Mouse (Mus musculus) hindbrain, embryonic 14.5 days (tissue): ENCODE measurements around the gene Ahsa2. TPM values are rescaled to one million over a fixed set of nuclear protein-coding genes. Genes with fewer than 3 reads are reported as not detected.
"Not testable (repeated sequence)": the region's sequence is repeated elsewhere in the genome, so short reads cannot be mapped to it uniquely, and the experiment has no call there.

Source experiments
- ATAC-seq: fragments of 200-750 bp; cut with Nextera tagmentation; 2 replicates; pipeline ENCODE4 v1.8.0; 2017; ENCODE audit warnings: moderate number of reproducible peaks, mild to moderate bottlenecking, moderate TSS enrichment, moderate library complexity; ENCODE audit not compliant: low FRiP score
- DNase-seq: peaks from one replicate; pipeline ENCODE4 v3.0.0-alpha.2; 2015; ENCODE audit warnings: low spot score
- H3K27ac ChIP-seq: fragments of 300-500 bp; sonication (generic); 2 replicates; pipeline ENCODE4 v1.5.1; 2014; ENCODE audit warnings: mild to moderate bottlenecking, moderate library complexity
- H3K27me3 ChIP-seq: fragments of 300-500 bp; sonication (generic); 2 replicates; pipeline ENCODE4 v1.6.1; 2014; ENCODE audit warnings: mild to moderate bottlenecking, low read length, mixed read lengths; ENCODE audit not compliant: control insufficient read depth, insufficient read depth
- H3K36me3 ChIP-seq: fragments of 300-500 bp; sonication (generic); replicated peaks from 2 replicates; pipeline ENCODE4 v1.6.1; 2014; ENCODE audit not compliant: control insufficient read depth, insufficient read depth
- H3K4me1 ChIP-seq: fragments of 300-500 bp; sonication (generic); replicated peaks from 2 replicates; pipeline ENCODE4 v1.6.1; 2014; ENCODE audit warnings: antibody characterized with exemption, low read length, mixed read lengths; ENCODE audit not compliant: control insufficient read depth, insufficient read depth
- H3K4me2 ChIP-seq: fragments of 300-500 bp; sonication (generic); replicated peaks from 2 replicates; pipeline ENCODE4 v1.6.1; 2014; ENCODE audit warnings: mild to moderate bottlenecking, moderate library complexity
- H3K4me3 ChIP-seq: fragments of 300-500 bp; sonication (generic); replicated peaks from 2 replicates; pipeline ENCODE4 v1.5.1; 2014; ENCODE audit warnings: mild to moderate bottlenecking, low read length
- H3K9ac ChIP-seq: fragments of 300-500 bp; sonication (generic); 2 replicates; pipeline ENCODE4 v1.6.1; 2014
- H3K9me3 ChIP-seq: fragments of 300-500 bp; sonication (generic); 2 replicates; pipeline ENCODE4 v1.6.1; 2016; ENCODE audit warnings: low read length; ENCODE audit not compliant: control insufficient read depth
- WGBS: fragments of 180-500 bp; shearing (Covaris S2); extraction: QIAGEN DNeasy Blood & Tissue Kit; methylation state at CpG from one replicate; pipeline ENCODE4 v1.1.7; 2014; 5-methylcytosine and 5-hydroxymethylcytosine counted together
- microRNA-seq: library from miRNA; unstranded; fragments of <30 nt; microRNA quantifications from one replicate; pipeline ENCODE4, GENCODE M21; 2016
- polyA plus RNA-seq: library from polyadenylated mRNA; unstranded; fragments of >200 nt; fragmentation: Nextera tagmentation; extraction: Ambion mirVana; gene quantifications from 2 replicates; pipeline ENCODE4 v1.2.1, GENCODE M21; 2014

Gene Ahsa2
- polyA plus RNA-seq, 1 experiment from 2014 or later = 96.4 TPM

DNA sequence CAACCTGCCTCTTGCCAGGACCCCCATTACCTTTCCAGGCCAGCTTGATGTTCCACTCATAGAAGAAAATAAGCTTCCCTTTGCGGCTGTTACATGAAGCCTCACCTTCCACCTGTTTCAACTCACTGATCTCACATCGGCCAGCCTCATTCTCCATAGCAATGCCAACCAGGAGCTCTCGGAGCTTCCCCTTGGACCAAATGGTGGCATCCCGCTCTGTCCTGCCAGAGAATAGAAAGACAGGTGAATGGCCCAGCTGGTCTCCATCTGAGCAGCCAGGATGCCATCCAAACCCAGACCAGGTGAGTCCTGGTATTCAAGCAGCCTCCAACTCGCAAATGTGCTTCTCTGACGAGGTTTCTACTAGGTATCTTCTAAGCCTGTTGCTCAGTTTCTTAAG is 1.2 kb downstream of the Ahsa2 start:
- ATAC-seq = no peak
- H3K27me3 ChIP-seq = no peaks in the 10 kb centered on the region
- H3K4me2 ChIP-seq = peak overlapping the region; percentile 95
- 43% methylated on average over 6 of the region's 6 CpGs for WGBS
- H3K4me3 ChIP-seq = peak overlapping the region; percentile 64
- H3K9ac ChIP-seq = peak overlapping the region; percentile 78
- peaks cover 24% of the 10 kb centered on the region for H3K4me1 ChIP-seq
- H3K9me3 ChIP-seq = no peaks in the 10 kb centered on the region
- H3K36me3 ChIP-seq = peaks cover 39% of the 10 kb centered on the region
- peak overlapping the region; percentile 93 for H3K27ac ChIP-seq
- DNase-seq = no peak

- no peak for DNase-seq
- Histone ChIP-seq H3K4me3 (no peak overlapping the region), H3K27ac (no peak overlapping the region), H3K4me1 (peaks cover 24% of the 10 kb centered on the region), H3K4me2 (peak overlapping the region; percentile 95), H3K36me3 (peaks cover 53% of the 10 kb centered on the region), H3K9ac (no peak overlapping the region), H3K9me3 (no peaks in the 10 kb centered on the region), H3K27me3 (no peaks in the 10 kb centered on the region)
- 95% methylated on average over 6 of the region's 6 CpGs for WGBS
- no peak for ATAC-seq
These were observed 2.6 kb downstream of the Ahsa2 start for GRCm38 (mm10) chr11:23495231-23495630.

GRCm38 (mm10) chr11:23492048-23492790 is 5.6 kb downstream of the Ahsa2 start:
- no peak overlapping the region for H3K4me3 ChIP-seq
- H3K27me3 ChIP-seq = no peaks in the 10 kb centered on the region
- DNase-seq = no peak
- H3K36me3 ChIP-seq = peaks cover 84% of the 10 kb centered on the region
- WGBS = 89% methylated on average over 4 of the region's 4 CpGs
- H3K27ac ChIP-seq = no peak overlapping the region
- no peak overlapping the region for H3K4me2 ChIP-seq
- no peak overlapping the region for H3K9ac ChIP-seq
- no peaks in the 10 kb centered on the region for H3K9me3 ChIP-seq
- H3K4me1 ChIP-seq = peaks cover 24% of the 10 kb centered on the region
- no peak for ATAC-seq

- Histone ChIP-seq H3K4me2 (no peak overlapping the region), H3K27me3 (no peaks in the 10 kb centered on the region), H3K4me3 (no peak overlapping the region), H3K4me1 (peaks cover 5% of the 10 kb centered on the region; the same call in 1 of the 2 replicates), H3K9me3 (no peaks in the 10 kb centered on the region), H3K27ac (no peak overlapping the region), H3K36me3 (peaks cover 94% of the 10 kb centered on the region), H3K9ac (no peak overlapping the region)
- DNase-seq = no peak
- WGBS = 98% methylated on average over 1 of the region's 1 CpGs
- ATAC-seq = no peak
These were observed 7.9 kb downstream of the Ahsa2 start for GRCm38 (mm10) chr11:23489955-23490354.

GRCm38 (mm10) chr11:23465862-23466261 is 32.0 kb downstream of the Ahsa2 start:
- H3K36me3 ChIP-seq = peaks cover 72% of the 10 kb centered on the region
- not testable (repeated sequence) for H3K9me3 ChIP-seq, H3K27ac ChIP-seq, H3K27me3 ChIP-seq, H3K4me1 ChIP-seq, H3K4me3 ChIP-seq, ATAC-seq, H3K4me2 ChIP-seq, DNase-seq, H3K9ac ChIP-seq
- 98% methylated on average over 2 of the region's 2 CpGs for WGBS

Small RNA genes within 50 kb of the gene (microRNA-seq; reads per million reads assigned to microRNA genes)
- not detected for gene Gm47279

Other genes with a start within 250 kb of the Ahsa2 start
- 90.7 and 94.9 TPM in 2 replicates for gene Xpo1, start 242.0 kb downstream of the Ahsa2 start, polyA plus RNA-seq
- gene Usp34, start 191.1 kb downstream of the Ahsa2 start, polyA plus RNA-seq = 46.5 and 48.9 TPM in 2 replicates
- not detected in 2 replicates for gene 1700093K21Rik, start 23.1 kb upstream of the Ahsa2 start, polyA plus RNA-seq
- gene 0610010F05Rik, start 135.6 kb upstream of the Ahsa2 start, polyA plus RNA-seq = 147 and 161 TPM in 2 replicates
- 11.7 and 13.0 TPM in 2 replicates for gene Pus10, start 167.6 kb upstream of the Ahsa2 start, polyA plus RNA-seq
- gene Pex13, start 167.9 kb upstream of the Ahsa2 start, polyA plus RNA-seq = 38.6 and 43.1 TPM in 2 replicates